ENCODE assay signal across 26 mouse cellular contexts in genomic region chr2:122762991-122763390, GRCm38 (mm10). TPM values are rescaled to one million over a fixed set of nuclear protein-coding genes. Genes with fewer than 3 reads are reported as not detected.
DNase-seq lines count a peak whose midpoint lies in the region; ATAC-seq and TF ChIP-seq lines count a peak whose summit lies in the region.
"Had no signal": no experiment of that assay in that cellular context is flagged by ENCODE, and none has a peak within 500 bp of the region (broad histone marks: within the 10 kb centered on the region; RNA-seq: fewer than 3 reads in every experiment).

No protein-coding gene starts in this region.

- intact Hi-C loops in gastrocnemius, adult 2 months (cut with DNase I), result no loop called here
- intact Hi-C loops in heart, postnatal 14 days (cut with DNase I), result no loop called here

- peak; percentile 59 for ATAC-seq in granulocyte monocyte progenitor cell, adult 5-6 weeks (replicated peaks; ENCODE audit: poor library complexity, severe bottlenecking)
- ATAC-seq: activated CD4-positive, CD25-positive, alpha-beta regulatory T cell, adult 4 months; forebrain, embryonic 14.5 days; hindbrain, embryonic 16.5 days; intestine, embryonic 15.5 days had no signal

- TF ChIP-seq CTCF in gastrocnemius, adult 2 months (IDR thresholded peaks at IDR 0.05), result no peak

- DNase-seq in gastrocnemius, adult 2 months, result no peak
- no peak for DNase-seq in gastrocnemius, postnatal 25 days
- peak; percentile 30 for DNase-seq in heart, adult 8-10 months (ENCODE audit: low spot score)
- no peak for DNase-seq in heart, postnatal 14 days
- peak; percentile 12 for DNase-seq in kidney, postnatal 10 days
- DNase-seq in kidney, postnatal 36 days, result no peak
- DNase-seq in lung, postnatal 25 days (ENCODE audit: low spot score), result no peak
- DNase-seq: adrenal gland, adult 8-10 months; adrenal gland, postnatal 25 days; cerebellum, adult 11 months; cerebellum, adult 2 months; cerebellum, adult 9-11 months; cerebellum, postnatal 25 days; gastrocnemius, postnatal 10 days; heart, postnatal 36 days had no signal

- no peak overlapping the region for H3K4me3 ChIP-seq in gastrocnemius, adult 2 months
- H3K4me3 ChIP-seq: embryonic facial prominence, embryonic 12.5 days; embryonic facial prominence, embryonic 15.5 days; heart, embryonic 10.5 days; heart, embryonic 13.5 days; hindbrain, embryonic 10.5 days; hindbrain, embryonic 13.5 days; intestine, embryonic 15.5 days had no signal

- H3K27ac ChIP-seq in gastrocnemius, adult 2 months, result peak overlapping the region; percentile 16
- H3K27ac ChIP-seq: embryonic facial prominence, embryonic 12.5 days; embryonic facial prominence, embryonic 15.5 days; heart, embryonic 10.5 days; heart, embryonic 13.5 days; hindbrain, embryonic 10.5 days; hindbrain, embryonic 13.5 days; intestine, embryonic 15.5 days had no signal

RNA-seq across cellular contexts. Expression of gene Sqor, which starts 2.0 kb away (rescaled TPM):
- total RNA-seq in gastrocnemius, adult 2 months (2021), result 10 to 100 TPM; 30.5 to 30.9 TPM
- 10 to 100 TPM; 15.3 to 26.4 TPM for total RNA-seq in gastrocnemius, postnatal 25 days (2021)
- total RNA-seq in heart, adult 8-10 months (2022), result 10 to 100 TPM; 45.8 to 67.7 (median 56.3) TPM
- 10 to 100 TPM; 19.7 to 30.0 TPM for total RNA-seq in heart, postnatal 14 days (2021)
- total RNA-seq in granulocyte monocyte progenitor cell, adult 5-6 weeks (2014; fragmentation: Nextera tagmentation), result 22.7 and 29.0 TPM in 2 replicates
- total RNA-seq in granulocyte monocyte progenitor cell, adult 5-6 weeks (2017), result 26.4 and 36.6 TPM in 2 replicates

RNA-seq across cellular contexts. Expression of gene Bloc1s6, which starts 24.7 kb away (rescaled TPM):
- 10 to 100 TPM; 14.5 to 20.6 TPM for total RNA-seq in gastrocnemius, adult 2 months (2021)
- total RNA-seq in gastrocnemius, postnatal 25 days (2021), result 10 to 100 TPM; 14.7 to 17.2 TPM
- 10 to 100 TPM; 25.1 to 33.1 (median 29.1) TPM for total RNA-seq in heart, adult 8-10 months (2022)
- total RNA-seq in heart, postnatal 14 days (2021), result 10 to 100 TPM; 16.0 to 17.3 TPM
- total RNA-seq in granulocyte monocyte progenitor cell, adult 5-6 weeks (2014; fragmentation: Nextera tagmentation), result 25.7 and 31.8 TPM in 2 replicates
- total RNA-seq in granulocyte monocyte progenitor cell, adult 5-6 weeks (2017), result 38.8 and 39.9 TPM in 2 replicates

Comparison
In these comparisons a context has a peak if more than half of its experiments do, and no peak if none do; other contexts are left out.
1. DNase-seq: peak in heart, adult 8-10 months (single experiment) and kidney, postnatal 10 days (single experiment); none in gastrocnemius, adult 2 months (single experiment), gastrocnemius, postnatal 25 days (single experiment), heart, postnatal 14 days (0 of 2), kidney, postnatal 36 days (0 of 2) and lung, postnatal 25 days (single experiment).